Mouse (Mus musculus): ENCODE measurements around the gene Adrb1. TPM values are rescaled to one million over a fixed set of nuclear protein-coding genes. Genes with fewer than 3 reads are reported as not detected.
"Not testable (repeated sequence)": the region's sequence is repeated elsewhere in the genome, so short reads cannot be mapped to it uniquely, and the experiment has no call there.

The Adrb1 gene
- polyA plus RNA-seq, 1 experiment from 2014 or later = 0.76 TPM

- WGBS = 53% methylated on average over 4 of the region's 4 CpGs
- H3K4me3 ChIP-seq (ENCODE audit: low read depth, low read length) = no peak overlapping the region
- no peaks in the 10 kb centered on the region for H3K27me3 ChIP-seq (replicated peaks; ENCODE audit: control insufficient read depth, insufficient read depth, low read length)
- DNase-seq (ENCODE audit: low spot score) (no peak), ATAC-seq (replicated peaks; ENCODE audit: low FRiP score, low TSS enrichment, low read depth) (no peak)
- H3K9me3 ChIP-seq (ENCODE audit: control insufficient read depth, low read length) = no peaks in the 10 kb centered on the region
- H3K27ac ChIP-seq (ENCODE audit: low read depth) = no peak overlapping the region
- H3K4me2 ChIP-seq (ENCODE audit: low read length) = no peak overlapping the region
- no peaks in the 10 kb centered on the region for H3K4me1 ChIP-seq (replicated peaks; ENCODE audit: control insufficient read depth, insufficient read depth, low read length)
- no peaks in the 10 kb centered on the region for H3K36me3 ChIP-seq (ENCODE audit: control insufficient read depth, insufficient read depth, low read length)
- no peak overlapping the region for H3K9ac ChIP-seq (ENCODE audit: low read length)
Observed at GRCm38 (mm10) chr19:56750709-56751108, 28.7 kb downstream of the Adrb1 start.

GRCm38 (mm10) chr19:56754456-56754855 is 32.5 kb downstream of the Adrb1 start:
- not testable (repeated sequence) for DNase-seq (ENCODE audit: low spot score); H3K4me3 ChIP-seq (ENCODE audit: low read depth, low read length); ATAC-seq (replicated peaks; ENCODE audit: low FRiP score, low TSS enrichment, low read depth); H3K27ac ChIP-seq (ENCODE audit: low read depth); H3K27me3 ChIP-seq (replicated peaks; ENCODE audit: control insufficient read depth, insufficient read depth, low read length); H3K36me3 ChIP-seq (ENCODE audit: control insufficient read depth, insufficient read depth, low read length); H3K9ac ChIP-seq (ENCODE audit: low read length); H3K4me2 ChIP-seq (ENCODE audit: low read length); H3K4me1 ChIP-seq (replicated peaks; ENCODE audit: control insufficient read depth, insufficient read depth, low read length); H3K9me3 ChIP-seq (ENCODE audit: control insufficient read depth, low read length)
- 91% methylated on average over 2 of the region's 2 CpGs for WGBS

- Histone ChIP-seq H3K4me3 (ENCODE audit: low read depth, low read length) (no peak overlapping the region), H3K36me3 (ENCODE audit: control insufficient read depth, insufficient read depth, low read length) (no peaks in the 10 kb centered on the region), H3K27me3 (replicated peaks; ENCODE audit: control insufficient read depth, insufficient read depth, low read length) (no peaks in the 10 kb centered on the region), H3K4me1 (replicated peaks; ENCODE audit: control insufficient read depth, insufficient read depth, low read length) (no peaks in the 10 kb centered on the region; the same call in 1 of the 2 replicates), H3K9ac (ENCODE audit: low read length) (no peak overlapping the region), H3K27ac (ENCODE audit: low read depth) (no peak overlapping the region), H3K4me2 (ENCODE audit: low read length) (no peak overlapping the region), H3K9me3 (ENCODE audit: control insufficient read depth, low read length) (no peaks in the 10 kb centered on the region)
- no peak for DNase-seq (ENCODE audit: low spot score)
- ATAC-seq (replicated peaks; ENCODE audit: low FRiP score, low TSS enrichment, low read depth) = no peak
- WGBS = 85% methylated on average over 10 of the region's 10 CpGs
Observed at GRCm38 (mm10) chr19:56756412-56756811, 34.4 kb downstream of the Adrb1 start.

- H3K36me3 ChIP-seq (ENCODE audit: control insufficient read depth, insufficient read depth, low read length) = no peaks in the 10 kb centered on the region
- H3K27ac ChIP-seq (ENCODE audit: low read depth) = no peak overlapping the region
- no peaks in the 10 kb centered on the region; the same call in 1 of the 2 replicates for H3K4me1 ChIP-seq (replicated peaks; ENCODE audit: control insufficient read depth, insufficient read depth, low read length)
- H3K9ac ChIP-seq (ENCODE audit: low read length) = no peak overlapping the region
- DNase-seq (ENCODE audit: low spot score) = no peak
- H3K27me3 ChIP-seq (replicated peaks; ENCODE audit: control insufficient read depth, insufficient read depth, low read length) = no peaks in the 10 kb centered on the region
- 94% methylated on average over 2 of the region's 2 CpGs for WGBS
- no peak overlapping the region for H3K4me2 ChIP-seq (ENCODE audit: low read length)
- H3K4me3 ChIP-seq (ENCODE audit: low read depth, low read length) = no peak overlapping the region
- no peaks in the 10 kb centered on the region for H3K9me3 ChIP-seq (ENCODE audit: control insufficient read depth, low read length)
- ATAC-seq (replicated peaks; ENCODE audit: low FRiP score, low TSS enrichment, low read depth) = no peak
Observed at GRCm38 (mm10) chr19:56758311-56758710, 36.3 kb downstream of the Adrb1 start.

- WGBS = 78% methylated on average over 4 of the region's 4 CpGs
- no peak overlapping the region for H3K4me3 ChIP-seq (ENCODE audit: low read depth, low read length)
- H3K4me2 ChIP-seq (ENCODE audit: low read length) = no peak overlapping the region
- no peak for ATAC-seq (replicated peaks; ENCODE audit: low FRiP score, low TSS enrichment, low read depth)
- no peak for DNase-seq (ENCODE audit: low spot score)
- H3K9me3 ChIP-seq (ENCODE audit: control insufficient read depth, low read length) = no peaks in the 10 kb centered on the region
- H3K9ac ChIP-seq (ENCODE audit: low read length) = no peak overlapping the region
- no peaks in the 10 kb centered on the region for H3K36me3 ChIP-seq (ENCODE audit: control insufficient read depth, insufficient read depth, low read length)
- H3K27me3 ChIP-seq (replicated peaks; ENCODE audit: control insufficient read depth, insufficient read depth, low read length) = no peaks in the 10 kb centered on the region
- H3K27ac ChIP-seq (ENCODE audit: low read depth) = no peak overlapping the region
- no peaks in the 10 kb centered on the region; the same call in 1 of the 2 replicates for H3K4me1 ChIP-seq (replicated peaks; ENCODE audit: control insufficient read depth, insufficient read depth, low read length)
Observed at GRCm38 (mm10) chr19:56759740-56760139, 37.7 kb downstream of the Adrb1 start.

- Histone ChIP-seq H3K36me3 (ENCODE audit: control insufficient read depth, insufficient read depth, low read length) (no peaks in the 10 kb centered on the region), H3K9me3 (ENCODE audit: control insufficient read depth, low read length) (no peaks in the 10 kb centered on the region), H3K27ac (ENCODE audit: low read depth) (no peak overlapping the region), H3K4me3 (ENCODE audit: low read depth, low read length) (no peak overlapping the region), H3K9ac (ENCODE audit: low read length) (no peak overlapping the region), H3K4me2 (ENCODE audit: low read length) (no peak overlapping the region), H3K27me3 (replicated peaks; ENCODE audit: control insufficient read depth, insufficient read depth, low read length) (no peaks in the 10 kb centered on the region), H3K4me1 (replicated peaks; ENCODE audit: control insufficient read depth, insufficient read depth, low read length) (no peaks in the 10 kb centered on the region; the same call in 1 of the 2 replicates)
- WGBS = 79% methylated on average over 8 of the region's 8 CpGs
- DNase-seq (ENCODE audit: low spot score) = no peak
- no peak for ATAC-seq (replicated peaks; ENCODE audit: low FRiP score, low TSS enrichment, low read depth)
Observed at GRCm38 (mm10) chr19:56760306-56760940, 38.4 kb downstream of the Adrb1 start.

- no peaks in the 10 kb centered on the region for H3K27me3 ChIP-seq (replicated peaks; ENCODE audit: control insufficient read depth, insufficient read depth, low read length)
- no peaks in the 10 kb centered on the region; the same call in 1 of the 2 replicates for H3K4me1 ChIP-seq (replicated peaks; ENCODE audit: control insufficient read depth, insufficient read depth, low read length)
- H3K4me3 ChIP-seq (ENCODE audit: low read depth, low read length) = no peak overlapping the region
- no peak overlapping the region for H3K4me2 ChIP-seq (ENCODE audit: low read length)
- no peaks in the 10 kb centered on the region for H3K36me3 ChIP-seq (ENCODE audit: control insufficient read depth, insufficient read depth, low read length)
- H3K9me3 ChIP-seq (ENCODE audit: control insufficient read depth, low read length) = no peaks in the 10 kb centered on the region
- 89% methylated on average over 5 of the region's 5 CpGs for WGBS
- DNase-seq (ENCODE audit: low spot score) (no peak), ATAC-seq (replicated peaks; ENCODE audit: low FRiP score, low TSS enrichment, low read depth) (no peak)
- no peak overlapping the region for H3K27ac ChIP-seq (ENCODE audit: low read depth)
- H3K9ac ChIP-seq (ENCODE audit: low read length) = no peak overlapping the region
Observed at GRCm38 (mm10) chr19:56761096-56761495, 39.1 kb downstream of the Adrb1 start.

- Histone ChIP-seq H3K4me3 (ENCODE audit: low read depth, low read length) (no peak overlapping the region), H3K36me3 (ENCODE audit: control insufficient read depth, insufficient read depth, low read length) (no peaks in the 10 kb centered on the region), H3K27ac (ENCODE audit: low read depth) (no peak overlapping the region), H3K9ac (ENCODE audit: low read length) (no peak overlapping the region), H3K9me3 (ENCODE audit: control insufficient read depth, low read length) (no peaks in the 10 kb centered on the region), H3K4me2 (ENCODE audit: low read length) (no peak overlapping the region), H3K4me1 (replicated peaks; ENCODE audit: control insufficient read depth, insufficient read depth, low read length) (no peaks in the 10 kb centered on the region; the same call in 1 of the 2 replicates), H3K27me3 (replicated peaks; ENCODE audit: control insufficient read depth, insufficient read depth, low read length) (no peaks in the 10 kb centered on the region)
- ATAC-seq (replicated peaks; ENCODE audit: low FRiP score, low TSS enrichment, low read depth) = no peak
- DNase-seq (ENCODE audit: low spot score) = no peak
- WGBS = 87% methylated on average over 2 of the region's 2 CpGs
Observed at GRCm38 (mm10) chr19:56761727-56762126, 39.7 kb downstream of the Adrb1 start.

GRCm38 (mm10) chr19:56762686-56763085 is 40.7 kb downstream of the Adrb1 start:
- Histone ChIP-seq H3K27ac (ENCODE audit: low read depth) (no peak overlapping the region), H3K4me1 (replicated peaks; ENCODE audit: control insufficient read depth, insufficient read depth, low read length) (no peaks in the 10 kb centered on the region; the same call in 1 of the 2 replicates), H3K4me2 (ENCODE audit: low read length) (no peak overlapping the region), H3K4me3 (ENCODE audit: low read depth, low read length) (no peak overlapping the region), H3K36me3 (ENCODE audit: control insufficient read depth, insufficient read depth, low read length) (no peaks in the 10 kb centered on the region), H3K9me3 (ENCODE audit: control insufficient read depth, low read length) (no peaks in the 10 kb centered on the region), H3K9ac (ENCODE audit: low read length) (no peak overlapping the region), H3K27me3 (replicated peaks; ENCODE audit: control insufficient read depth, insufficient read depth, low read length) (no peaks in the 10 kb centered on the region)
- DNase-seq (ENCODE audit: low spot score) = no peak
- no peak for ATAC-seq (replicated peaks; ENCODE audit: low FRiP score, low TSS enrichment, low read depth)
- WGBS = 92% methylated on average over 4 of the region's 4 CpGs

Measured in intestine, embryonic 14.5 days (tissue).